ENCODE assay signal across 17 mouse cellular contexts in genomic region chr2:92043285-92043684, GRCm38 (mm10).
"Had no signal": no experiment of that assay in that cellular context is flagged by ENCODE, and none has a peak within 500 bp of the region (broad histone marks: within the 10 kb centered on the region; RNA-seq: fewer than 3 reads in every experiment).

No protein-coding gene starts in this region.

- H3K4me1 ChIP-seq: liver, embryonic 12.5 days; midbrain, embryonic 15.5 days had no signal

- H3K27ac ChIP-seq: kidney, postnatal 0 days; layer of hippocampus, adult 2 months; limb, embryonic 10.5 days; limb, embryonic 13.5 days; liver, embryonic 12.5 days; liver, embryonic 15.5 days; lung, embryonic 15.5 days; midbrain, embryonic 15.5 days had no signal

- H3K9ac ChIP-seq: limb, embryonic 13.5 days; liver, embryonic 12.5 days; liver, embryonic 15.5 days; lung, embryonic 15.5 days; midbrain, embryonic 15.5 days had no signal

- H3K4me2 ChIP-seq: limb, embryonic 13.5 days; liver, embryonic 12.5 days; liver, embryonic 15.5 days; lung, embryonic 15.5 days; midbrain, embryonic 15.5 days had no signal

- H3K27me3 ChIP-seq: limb, embryonic 13.5 days; lung, embryonic 15.5 days; midbrain, embryonic 15.5 days had no signal

- H3K4me3 ChIP-seq: layer of hippocampus, adult 2 months; limb, embryonic 10.5 days; limb, embryonic 13.5 days; liver, embryonic 12.5 days; liver, embryonic 15.5 days; lung, embryonic 15.5 days; midbrain, embryonic 15.5 days had no signal

- ATAC-seq: liver, embryonic 12.5 days; midbrain, embryonic 15.5 days had no signal

- H3K9me3 ChIP-seq: limb, embryonic 10.5 days; limb, embryonic 13.5 days; liver, embryonic 12.5 days; liver, embryonic 15.5 days; lung, embryonic 15.5 days; midbrain, embryonic 15.5 days had no signal

- DNase-seq: kidney, adult 18-20 months; kidney, postnatal 25 days; layer of hippocampus, adult 9-11 months; liver; lung, adult 18-20 months; lung, postnatal 10 days; lung, postnatal 4 days; thymus, adult 18-20 months; thymus, postnatal 36 days had no signal

- H3K36me3 ChIP-seq: limb, embryonic 10.5 days; limb, embryonic 13.5 days; liver, embryonic 12.5 days; liver, embryonic 15.5 days; lung, embryonic 15.5 days; midbrain, embryonic 15.5 days had no signal
